Mouse (Mus musculus) C2C12 (cell line): ENCODE data around the gene Smtnl1.

Source experiments
- CEBPB ChIP-seq: IDR thresholded peaks from one replicate; pipeline ENCODE4 v1.6.1; 2011; ENCODE audit warnings: low read depth, mild to moderate bottlenecking, control low read depth, moderate library complexity
- CTCF ChIP-seq: IDR thresholded peaks from one replicate; pipeline ENCODE4 v1.5.1; 2011; ENCODE audit not compliant: control insufficient read depth, insufficient read depth, insufficient read length
- MAX ChIP-seq: IDR thresholded peaks from one replicate; pipeline ENCODE4 v1.6.1; 2011; ENCODE audit warnings: mild to moderate bottlenecking, control low read depth

DNA sequence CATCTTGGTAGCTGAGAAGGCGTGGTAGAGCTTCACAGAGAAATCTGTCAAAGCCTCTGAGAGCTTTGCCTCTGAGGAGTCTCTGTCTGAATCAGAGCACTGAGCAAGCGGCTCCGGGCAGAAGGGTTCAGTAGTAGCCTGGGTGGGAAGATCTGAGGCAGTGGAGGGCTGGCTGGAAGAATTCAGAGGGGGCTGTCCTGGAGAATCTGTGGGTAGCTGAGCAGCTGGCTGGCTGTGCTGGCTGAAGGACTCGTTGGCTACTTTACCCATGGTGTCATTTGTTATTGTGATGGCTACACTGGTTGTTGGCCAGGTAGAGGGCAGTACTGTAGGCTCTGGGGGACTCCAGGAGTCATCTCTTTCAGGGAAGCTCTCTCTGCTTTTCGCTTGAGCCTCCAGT is 49.3 kb downstream of the Smtnl1 start:
- TF ChIP-seq CEBPB: no peak
- TF ChIP-seq CTCF: no peak
- TF ChIP-seq MAX: no peak
